Mouse (Mus musculus): ENCODE results near the gene Synpo2l. TPM values are rescaled to one million over a fixed set of nuclear protein-coding genes. Genes with fewer than 3 reads are reported as not detected.

The Synpo2l gene
- polyA plus RNA-seq, 1 experiment = not detected

DNA sequence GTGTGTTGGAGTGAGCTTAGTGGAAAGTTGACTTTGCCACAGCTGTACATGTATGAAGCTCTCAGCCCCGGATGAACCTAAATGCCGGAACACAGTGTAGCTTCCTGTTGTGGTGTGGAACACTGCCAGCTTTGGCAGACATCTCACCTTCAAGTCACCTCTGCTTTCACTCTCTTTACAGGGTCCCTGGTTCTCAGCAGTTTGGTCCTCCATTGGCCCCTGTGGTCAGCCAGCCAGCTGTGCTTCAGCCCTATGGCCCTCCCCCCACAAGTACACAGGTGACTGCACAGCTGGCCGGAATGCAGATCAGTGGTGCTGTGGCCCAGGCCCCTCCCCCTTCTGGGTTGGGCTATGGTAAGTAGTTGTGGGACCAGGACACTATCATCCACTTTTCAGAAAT, 14.3 kb upstream of the Synpo2l start:
- no peak for TF ChIP-seq CTCF (IDR thresholded peaks at IDR 0.05; ENCODE audit: low read depth, low read length)
- TF ChIP-seq POLR2A (IDR thresholded peaks at IDR 0.05; ENCODE audit: borderline replicate concordance, low read depth, low read length) = no peak
- Histone ChIP-seq H3K4me3 (ENCODE audit: insufficient read depth, low read length) (no peak overlapping the region), H3K4me1 (ENCODE audit: control insufficient read depth, insufficient read depth, low read length) (peaks cover 11% of the 10 kb centered on the region), H3K27ac (ENCODE audit: insufficient read depth, low read depth, low read length) (no peak overlapping the region)

DNA sequence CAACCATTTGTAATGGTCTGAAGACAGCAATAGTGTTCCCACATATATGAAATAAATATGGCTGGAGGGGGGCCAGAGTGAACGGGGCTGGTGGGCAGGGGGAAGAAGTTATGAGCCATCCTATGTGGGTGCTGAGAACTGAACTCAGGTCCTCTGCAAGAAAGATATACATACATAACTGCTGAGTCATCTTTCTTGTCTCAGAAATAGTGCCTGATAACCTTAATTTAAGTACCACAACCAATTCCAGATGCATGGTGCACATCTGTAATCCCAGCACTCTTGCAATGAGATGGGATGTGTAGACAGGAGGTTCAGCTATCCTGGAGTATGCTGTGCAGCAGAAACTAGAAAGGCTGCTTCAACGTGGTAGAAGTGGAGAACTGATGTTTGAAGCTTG, 13.6 kb upstream of the Synpo2l start:
- no peak for TF ChIP-seq POLR2A (IDR thresholded peaks at IDR 0.05; ENCODE audit: borderline replicate concordance, low read depth, low read length)
- no peak for TF ChIP-seq CTCF (IDR thresholded peaks at IDR 0.05; ENCODE audit: low read depth, low read length)
- Histone ChIP-seq H3K27ac (ENCODE audit: insufficient read depth, low read depth, low read length) (no peak overlapping the region), H3K4me1 (ENCODE audit: control insufficient read depth, insufficient read depth, low read length) (peaks cover 11% of the 10 kb centered on the region), H3K4me3 (ENCODE audit: insufficient read depth, low read length) (no peak overlapping the region)

GRCm38 (mm10) chr14:20677906-20678305, 9.8 kb upstream of the Synpo2l start:
- Histone ChIP-seq H3K27ac (ENCODE audit: insufficient read depth, low read depth, low read length) (no peak overlapping the region), H3K4me1 (ENCODE audit: control insufficient read depth, insufficient read depth, low read length) (peaks cover 9% of the 10 kb centered on the region; the same call in 1 of the 2 replicates), H3K4me3 (ENCODE audit: insufficient read depth, low read length) (no peak overlapping the region)
- TF ChIP-seq POLR2A (IDR thresholded peaks at IDR 0.05; ENCODE audit: borderline replicate concordance, low read depth, low read length) (no peak), CTCF (IDR thresholded peaks at IDR 0.05; ENCODE audit: low read depth, low read length) (no peak)

- TF ChIP-seq CTCF (IDR thresholded peaks at IDR 0.05; ENCODE audit: low read depth, low read length) (no peak), POLR2A (IDR thresholded peaks at IDR 0.05; ENCODE audit: borderline replicate concordance, low read depth, low read length) (no peak)
- Histone ChIP-seq H3K4me1 (ENCODE audit: control insufficient read depth, insufficient read depth, low read length) (peaks cover 4% of the 10 kb centered on the region; the same call in 1 of the 2 replicates), H3K4me3 (ENCODE audit: insufficient read depth, low read length) (peak within 1 kb of the TSS; percentile 88), H3K27ac (ENCODE audit: insufficient read depth, low read depth, low read length) (peak within 1 kb of the TSS; percentile 80)
These were observed 6.1 kb upstream of the Synpo2l start, which contains the start of gene Sec24c for GRCm38 (mm10) chr14:20674064-20674833. Gene Sec24c, plus strand, starts transcription at chr14:20674308.

DNA sequence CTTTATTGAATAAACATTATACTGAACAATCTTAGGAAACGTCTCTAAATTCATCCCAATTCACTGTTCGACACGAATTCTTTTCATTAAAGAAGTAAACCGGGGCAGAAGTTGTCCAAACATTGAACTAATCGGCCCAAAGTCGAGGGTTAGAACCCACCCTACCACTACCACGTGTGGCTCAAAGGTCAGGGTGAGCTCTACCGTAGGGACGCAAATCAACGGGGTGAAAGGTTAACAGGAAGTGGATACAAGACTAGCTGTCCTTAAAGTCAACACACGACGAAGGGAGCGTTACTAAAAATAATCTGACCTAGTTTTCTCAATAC, 5.5 kb upstream of the Synpo2l start:
- Histone ChIP-seq H3K4me1 (ENCODE audit: control insufficient read depth, insufficient read depth, low read length) (peaks cover 4% of the 10 kb centered on the region; the same call in 1 of the 2 replicates), H3K27ac (ENCODE audit: insufficient read depth, low read depth, low read length) (peak overlapping the region; percentile 61), H3K4me3 (ENCODE audit: insufficient read depth, low read length) (peak overlapping the region; percentile 36)
- TF ChIP-seq POLR2A (IDR thresholded peaks at IDR 0.05; ENCODE audit: borderline replicate concordance, low read depth, low read length) (no peak), CTCF (IDR thresholded peaks at IDR 0.05; ENCODE audit: low read depth, low read length) (no peak)

- Histone ChIP-seq H3K27ac (ENCODE audit: insufficient read depth, low read depth, low read length) (peak overlapping the region; percentile 13; the same call in 1 of the 2 replicates), H3K4me3 (ENCODE audit: insufficient read depth, low read length) (no peak overlapping the region), H3K4me1 (ENCODE audit: control insufficient read depth, insufficient read depth, low read length) (peaks cover 4% of the 10 kb centered on the region; the same call in 1 of the 2 replicates)
- TF ChIP-seq CTCF (IDR thresholded peaks at IDR 0.05; ENCODE audit: low read depth, low read length) (no peak), POLR2A (IDR thresholded peaks at IDR 0.05; ENCODE audit: borderline replicate concordance, low read depth, low read length) (no peak)
These were observed 4.8 kb upstream of the Synpo2l start for GRCm38 (mm10) chr14:20672990-20673389.

GRCm38 (mm10) chr14:20667469-20667868, 685 bp downstream of the Synpo2l start:
- Histone ChIP-seq H3K27ac (ENCODE audit: insufficient read depth, low read depth, low read length) (no peak overlapping the region), H3K4me3 (ENCODE audit: insufficient read depth, low read length) (no peak overlapping the region), H3K4me1 (ENCODE audit: control insufficient read depth, insufficient read depth, low read length) (no peaks in the 10 kb centered on the region)
- TF ChIP-seq CTCF (IDR thresholded peaks at IDR 0.05; ENCODE audit: low read depth, low read length) (no peak), POLR2A (IDR thresholded peaks at IDR 0.05; ENCODE audit: borderline replicate concordance, low read depth, low read length) (no peak)

GRCm38 (mm10) chr14:20664436-20664835, 3.7 kb downstream of the Synpo2l start:
- H3K27ac ChIP-seq (ENCODE audit: insufficient read depth, low read depth, low read length) = no peak overlapping the region
- peaks cover 4% of the 10 kb centered on the region for H3K4me1 ChIP-seq (ENCODE audit: control insufficient read depth, insufficient read depth, low read length)
- TF ChIP-seq POLR2A (IDR thresholded peaks at IDR 0.05; ENCODE audit: borderline replicate concordance, low read depth, low read length) = no peak
- TF ChIP-seq CTCF (IDR thresholded peaks at IDR 0.05; ENCODE audit: low read depth, low read length) = no peak
- H3K4me3 ChIP-seq (ENCODE audit: insufficient read depth, low read length) = no peak overlapping the region

- TF ChIP-seq POLR2A (IDR thresholded peaks at IDR 0.05; ENCODE audit: borderline replicate concordance, low read depth, low read length) (no peak), CTCF (IDR thresholded peaks at IDR 0.05; ENCODE audit: low read depth, low read length) (no peak)
- Histone ChIP-seq H3K4me3 (ENCODE audit: insufficient read depth, low read length) (no peak overlapping the region), H3K4me1 (ENCODE audit: control insufficient read depth, insufficient read depth, low read length) (peaks cover 4% of the 10 kb centered on the region), H3K27ac (ENCODE audit: insufficient read depth, low read depth, low read length) (no peak overlapping the region)
These were observed 4.6 kb downstream of the Synpo2l start for GRCm38 (mm10) chr14:20663601-20664000.

DNA sequence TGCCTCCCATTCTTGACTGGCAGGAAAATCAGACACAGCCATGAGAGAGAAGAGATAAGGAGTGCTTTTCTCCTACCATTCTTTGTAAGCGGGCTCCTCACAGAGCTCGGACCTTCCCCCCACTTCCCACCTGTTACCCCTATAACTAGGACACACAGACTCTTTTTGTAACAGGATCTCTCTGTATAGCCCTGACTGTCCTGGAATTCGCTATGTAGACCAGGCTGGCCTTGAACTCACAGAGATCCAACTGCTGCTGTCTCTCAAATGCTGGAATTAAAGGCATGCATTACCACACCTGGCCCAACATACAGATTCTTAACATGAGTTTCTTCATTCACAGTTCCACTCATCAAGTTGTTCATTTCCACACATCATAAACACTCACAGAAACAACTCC, 5.4 kb downstream of the Synpo2l start:
- TF ChIP-seq POLR2A (IDR thresholded peaks at IDR 0.05; ENCODE audit: borderline replicate concordance, low read depth, low read length) (no peak), CTCF (IDR thresholded peaks at IDR 0.05; ENCODE audit: low read depth, low read length) (no peak)
- H3K4me1 ChIP-seq (ENCODE audit: control insufficient read depth, insufficient read depth, low read length) = peaks cover 4% of the 10 kb centered on the region
- H3K4me3 ChIP-seq (ENCODE audit: insufficient read depth, low read length) = no peak overlapping the region
- H3K27ac ChIP-seq (ENCODE audit: insufficient read depth, low read depth, low read length) = no peak overlapping the region
